13 mouse cellular contexts compared by ENCODE assay signal in genomic region chr5:67752629-67753028, GRCm38 (mm10).
DNase-seq lines count a peak whose midpoint lies in the region; ATAC-seq lines count a peak whose summit lies in the region.
"Had no signal": no experiment of that assay in that cellular context is flagged by ENCODE, and none has a peak within 500 bp of the region (broad histone marks: within the 10 kb centered on the region; RNA-seq: fewer than 3 reads in every experiment).

No protein-coding gene starts in this region.

- H3K4me3 ChIP-seq in forebrain, embryonic 10.5 days, result peak overlapping the region; percentile 25; the same call in 1 of the 2 replicates
- no peak overlapping the region for H3K4me3 ChIP-seq in hindbrain, embryonic 14.5 days (replicated peaks; ENCODE audit: low read length)
- H3K4me3 ChIP-seq in neural tube, embryonic 12.5 days, result no peak overlapping the region
- H3K4me3 ChIP-seq in heart, embryonic 12.5 days, result no peak overlapping the region
- H3K4me3 ChIP-seq: embryonic facial prominence, embryonic 13.5 days; kidney, embryonic 15.5 days had no signal

- H3K36me3 ChIP-seq in forebrain, embryonic 10.5 days (replicated peaks), result peaks cover 19% of the 10 kb centered on the region
- H3K36me3 ChIP-seq in hindbrain, embryonic 14.5 days (replicated peaks; ENCODE audit: control insufficient read depth, insufficient read depth), result peaks cover 10% of the 10 kb centered on the region; the same call in 1 of the 2 replicates
- no peaks in the 10 kb centered on the region for H3K36me3 ChIP-seq in neural tube, embryonic 12.5 days
- peaks cover 5% of the 10 kb centered on the region for H3K36me3 ChIP-seq in heart, embryonic 12.5 days
- H3K36me3 ChIP-seq: embryonic facial prominence, embryonic 13.5 days had no signal

- DNase-seq in frontal cortex, postnatal 14 days (ENCODE audit: low spot score in 2 of 2), result no peak
- peak; percentile 60 for DNase-seq in forebrain, embryonic 10.5 days (ENCODE audit: extremely low spot score, low spot score)
- DNase-seq in hindbrain, embryonic 14.5 days (ENCODE audit: low spot score), result no peak
- no peak for DNase-seq in thymus, postnatal 4 days
- no peak for DNase-seq in spleen, postnatal 4 days (ENCODE audit: low spot score in 2 of 2)
- DNase-seq: liver; thymus, adult 2 months had no signal

- peaks cover 39% of the 10 kb centered on the region for H3K4me1 ChIP-seq in forebrain, embryonic 10.5 days
- no peaks in the 10 kb centered on the region; the same call in 1 of the 2 replicates for H3K4me1 ChIP-seq in hindbrain, embryonic 14.5 days (replicated peaks; ENCODE audit: control insufficient read depth, insufficient read depth, low read length)
- peaks cover 7% of the 10 kb centered on the region for H3K4me1 ChIP-seq in neural tube, embryonic 12.5 days
- no peaks in the 10 kb centered on the region for H3K4me1 ChIP-seq in heart, embryonic 12.5 days (replicated peaks)
- H3K4me1 ChIP-seq: kidney, embryonic 15.5 days had no signal

- H3K4me2 ChIP-seq in hindbrain, embryonic 14.5 days (replicated peaks), result no peak overlapping the region
- peak overlapping the region; percentile 22; the same call in 1 of the 2 replicates for H3K4me2 ChIP-seq in neural tube, embryonic 12.5 days (replicated peaks)
- H3K4me2 ChIP-seq in heart, embryonic 12.5 days, result no peak overlapping the region
- H3K4me2 ChIP-seq: embryonic facial prominence, embryonic 13.5 days; kidney, embryonic 15.5 days had no signal

- H3K9me3 ChIP-seq in forebrain, embryonic 10.5 days, result no peaks in the 10 kb centered on the region
- H3K9me3 ChIP-seq in hindbrain, embryonic 14.5 days (ENCODE audit: control insufficient read depth, low read length), result no peaks in the 10 kb centered on the region
- H3K9me3 ChIP-seq in neural tube, embryonic 12.5 days, result no peaks in the 10 kb centered on the region
- H3K9me3 ChIP-seq in heart, embryonic 12.5 days (replicated peaks), result no peaks in the 10 kb centered on the region; the same call in 1 of the 2 replicates
- H3K9me3 ChIP-seq: embryonic facial prominence, embryonic 13.5 days; kidney, embryonic 15.5 days had no signal

- H3K9ac ChIP-seq in hindbrain, embryonic 14.5 days, result no peak overlapping the region; the same call in 1 of the 2 replicates
- no peak overlapping the region for H3K9ac ChIP-seq in neural tube, embryonic 12.5 days
- no peak overlapping the region for H3K9ac ChIP-seq in heart, embryonic 12.5 days
- H3K9ac ChIP-seq: embryonic facial prominence, embryonic 13.5 days; kidney, embryonic 15.5 days had no signal

- H3K27me3 ChIP-seq in forebrain, embryonic 10.5 days (ENCODE audit: poor library complexity, severe bottlenecking), result no peaks in the 10 kb centered on the region
- H3K27me3 ChIP-seq in hindbrain, embryonic 14.5 days (ENCODE audit: control insufficient read depth, insufficient read depth, low read length), result no peaks in the 10 kb centered on the region
- H3K27me3 ChIP-seq in neural tube, embryonic 12.5 days (replicated peaks), result no peaks in the 10 kb centered on the region
- no peaks in the 10 kb centered on the region for H3K27me3 ChIP-seq in heart, embryonic 12.5 days (replicated peaks)
- H3K27me3 ChIP-seq: embryonic facial prominence, embryonic 13.5 days; kidney, embryonic 15.5 days had no signal

- peak overlapping the region; percentile 83 for H3K27ac ChIP-seq in forebrain, embryonic 10.5 days
- peak overlapping the region; percentile 34; the same call in 1 of the 2 replicates for H3K27ac ChIP-seq in hindbrain, embryonic 14.5 days
- H3K27ac ChIP-seq in neural tube, embryonic 12.5 days, result no peak overlapping the region
- no peak overlapping the region for H3K27ac ChIP-seq in heart, embryonic 12.5 days (ENCODE audit: poor library complexity, severe bottlenecking)
- H3K27ac ChIP-seq: embryonic facial prominence, embryonic 13.5 days; kidney, embryonic 15.5 days had no signal

- 34% methylated on average over 10 of the region's 10 CpGs for WGBS in forebrain, embryonic 10.5 days
- WGBS in hindbrain, embryonic 14.5 days, result 18% methylated on average over 10 of the region's 10 CpGs
- WGBS in neural tube, embryonic 12.5 days, result 27% methylated on average over 10 of the region's 10 CpGs
- WGBS in heart, embryonic 12.5 days, result 77% methylated on average over 10 of the region's 10 CpGs

- ATAC-seq in frontal cortex, adult (ENCODE audit: low TSS enrichment), result peak; percentile 11
- peak; percentile 78 for ATAC-seq in hindbrain, embryonic 14.5 days (ENCODE audit: low FRiP score)
- ATAC-seq in neural tube, embryonic 12.5 days (ENCODE audit: low FRiP score, low read depth), result peak; percentile 62
- no peak; the same call in 1 of the 2 replicates for ATAC-seq in heart, embryonic 12.5 days (ENCODE audit: insufficient number of reproducible peaks, low FRiP score)
- ATAC-seq: activated CD4-positive, CD25-positive, alpha-beta regulatory T cell, adult 4 months had no signal

Comparison
In these comparisons a context has a peak if more than half of its experiments do, and no peak if none do; other contexts are left out.
1. H3K27ac ChIP-seq: peak in forebrain, embryonic 10.5 days (single experiment) and hindbrain, embryonic 14.5 days (single experiment); none in neural tube, embryonic 12.5 days (single experiment) and heart, embryonic 12.5 days (single experiment).